In genomic region chr3:27898178-27898577, GRCm38 (mm10) we compare ENCODE assay signal across 22 mouse cellular contexts. TPM values are rescaled to one million over a fixed set of nuclear protein-coding genes. Genes with fewer than 3 reads are reported as not detected.
DNase-seq lines count a peak whose midpoint lies in the region; ATAC-seq and TF ChIP-seq lines count a peak whose summit lies in the region.
"Had no signal": no experiment of that assay in that cellular context is flagged by ENCODE, and none has a peak within 500 bp of the region (broad histone marks: within the 10 kb centered on the region; RNA-seq: fewer than 3 reads in every experiment).

No protein-coding gene starts in this region.

- H3K4me3 ChIP-seq in heart, embryonic 14.5 days (ENCODE audit: control insufficient read depth in 1 of 2, insufficient read depth in 1 of 2, low read depth in 1 of 2, low read length in 2 of 2) = no peak overlapping the region
- no peak overlapping the region for H3K4me3 ChIP-seq in liver, embryonic 14.5 days (ENCODE audit: insufficient read depth in 1 of 2, low read depth in 2 of 2, low read length in 2 of 2)
- H3K4me3 ChIP-seq in stomach, embryonic 16.5 days (replicated peaks; ENCODE audit: low read length) = no peak overlapping the region
- H3K4me3 ChIP-seq: forebrain, embryonic 13.5 days; limb, embryonic 13.5 days; megakaryocyte, embryonic 14.5 days; neural tube, embryonic 12.5 days had no signal

- TF ChIP-seq CTCF in liver, embryonic 14.5 days (IDR thresholded peaks at IDR 0.05; ENCODE audit: low read depth) = no peak

- H3K27me3 ChIP-seq in heart, embryonic 14.5 days (ENCODE audit: control insufficient read depth, insufficient read depth, low read length) = no peaks in the 10 kb centered on the region
- H3K27me3 ChIP-seq in liver, embryonic 14.5 days (ENCODE audit: control insufficient read depth, insufficient read depth, low read length) = no peaks in the 10 kb centered on the region
- no peaks in the 10 kb centered on the region for H3K27me3 ChIP-seq in stomach, embryonic 16.5 days (ENCODE audit: control insufficient read depth, insufficient read depth, low read length)
- H3K27me3 ChIP-seq: forebrain, embryonic 13.5 days; limb, embryonic 13.5 days; neural tube, embryonic 12.5 days had no signal

- 50% methylated on average over 10 of the region's 10 CpGs for WGBS in heart, embryonic 14.5 days
- WGBS in liver, embryonic 14.5 days (ENCODE audit: insufficient replicate concordance) = 18% methylated on average over 10 of the region's 10 CpGs
- 67% methylated on average over 10 of the region's 10 CpGs for WGBS in stomach, embryonic 16.5 days

- H3K4me2 ChIP-seq in heart, embryonic 14.5 days (ENCODE audit: low read length) = no peak overlapping the region
- H3K4me2 ChIP-seq in liver, embryonic 14.5 days (ENCODE audit: low read depth) = no peak overlapping the region
- H3K4me2 ChIP-seq in stomach, embryonic 16.5 days (ENCODE audit: low read depth, low read length) = no peak overlapping the region
- H3K4me2 ChIP-seq: forebrain, embryonic 13.5 days; limb, embryonic 13.5 days; neural tube, embryonic 12.5 days had no signal

- no peak for DNase-seq in heart, postnatal 36 days
- peak; percentile 68 for DNase-seq in ovary, adult 18-20 months (ENCODE audit: low spot score)
- no peak for DNase-seq in ovary, postnatal 14 days (ENCODE audit: low spot score)
- no peak for DNase-seq in liver, embryonic 14.5 days (ENCODE audit: low read depth in 3 of 3, low spot score in 3 of 3)
- DNase-seq in frontal cortex, postnatal 25 days (ENCODE audit: low spot score in 2 of 2) = no peak
- no peak for DNase-seq in Muller cell, postnatal 12 days (ENCODE audit: inconsistent ontology term)
- DNase-seq: cerebellum, adult 9-11 months; kidney, adult 18-20 months; kidney, postnatal 25 days; right cerebral cortex, postnatal 4 days; thymus, adult 18-20 months had no signal

- H3K9ac ChIP-seq in heart, embryonic 14.5 days (ENCODE audit: low read length) = no peak overlapping the region
- H3K9ac ChIP-seq in liver, embryonic 14.5 days (replicated peaks) = no peak overlapping the region
- H3K9ac ChIP-seq in stomach, embryonic 16.5 days (ENCODE audit: low read length) = no peak overlapping the region
- H3K9ac ChIP-seq: forebrain, embryonic 13.5 days; limb, embryonic 13.5 days; neural tube, embryonic 12.5 days had no signal

- no peak for ATAC-seq in heart, embryonic 14.5 days (ENCODE audit: insufficient number of reproducible peaks, insufficient read depth, low FRiP score, low read depth)
- ATAC-seq in liver, embryonic 14.5 days (ENCODE audit: insufficient read depth) = no peak
- ATAC-seq in stomach, embryonic 16.5 days (ENCODE audit: insufficient read depth, low FRiP score) = no peak
- ATAC-seq: CD4-positive, CD25-positive, alpha-beta regulatory T cell, adult 4 months; forebrain, embryonic 13.5 days; hindbrain, embryonic 16.5 days had no signal

- TF ChIP-seq EP300 in liver, embryonic 14.5 days (IDR thresholded peaks at IDR 0.05; ENCODE audit: low read depth) = 0 out of 2 replicates have a peak, but pooled peaks have one; percentile 21

- 0 out of 2 replicates have a peak, but pooled peaks cover 2% of the 10 kb centered on the region for H3K9me3 ChIP-seq in heart, embryonic 14.5 days (ENCODE audit: control insufficient read depth, low read length)
- H3K9me3 ChIP-seq in liver, embryonic 14.5 days (ENCODE audit: control insufficient read depth, low read length) = no peaks in the 10 kb centered on the region
- no peaks in the 10 kb centered on the region for H3K9me3 ChIP-seq in stomach, embryonic 16.5 days (replicated peaks; ENCODE audit: control insufficient read depth, low read length)
- H3K9me3 ChIP-seq: forebrain, embryonic 13.5 days; G1E; neural tube, embryonic 12.5 days had no signal

- intact Hi-C loops in heart, postnatal 36 days (cut with DNase I) = no loop called here

- no peaks in the 10 kb centered on the region for H3K36me3 ChIP-seq in heart, embryonic 14.5 days (ENCODE audit: control insufficient read depth, insufficient read depth, low read length)
- H3K36me3 ChIP-seq in liver, embryonic 14.5 days (replicated peaks; ENCODE audit: control insufficient read depth, insufficient read depth, low read depth) = no peaks in the 10 kb centered on the region
- H3K36me3 ChIP-seq in stomach, embryonic 16.5 days (ENCODE audit: control insufficient read depth, insufficient read depth, low read length) = no peaks in the 10 kb centered on the region
- H3K36me3 ChIP-seq: G1E; limb, embryonic 13.5 days; neural tube, embryonic 12.5 days had no signal

- peaks cover 11 to 17% of the 10 kb centered on the region in 2 experiments; a peak in 3 of 4 replicates for H3K4me1 ChIP-seq in heart, embryonic 14.5 days (ENCODE audit: control insufficient read depth in 2 of 2, insufficient read depth in 2 of 2, low read length in 2 of 2)
- peaks cover 3 to 19% of the 10 kb centered on the region in 2 experiments; a peak in 3 of 4 replicates for H3K4me1 ChIP-seq in liver, embryonic 14.5 days (replicated peaks; ENCODE audit: control insufficient read depth in 2 of 2, insufficient read depth in 2 of 2, low read length in 1 of 2)
- peaks cover 15% of the 10 kb centered on the region for H3K4me1 ChIP-seq in stomach, embryonic 16.5 days (ENCODE audit: control insufficient read depth, insufficient read depth, low read length)
- H3K4me1 ChIP-seq: forebrain, embryonic 13.5 days; neural tube, embryonic 12.5 days had no signal

- H3K27ac ChIP-seq in heart, embryonic 14.5 days (replicated peaks in 1 of 2; ENCODE audit: control insufficient read depth in 1 of 2, insufficient read depth in 1 of 2, low read depth in 2 of 2, low read length in 2 of 2) = peak overlapping the region; percentile 35 to 64; a peak in 1 of 4 replicates
- H3K27ac ChIP-seq in liver, embryonic 14.5 days = no peak overlapping the region
- peak overlapping the region; percentile 75; the same call in 1 of the 2 replicates for H3K27ac ChIP-seq in stomach, embryonic 16.5 days (ENCODE audit: low read length)
- H3K27ac ChIP-seq: forebrain, embryonic 13.5 days; limb, embryonic 13.5 days; neural tube, embryonic 12.5 days had no signal

RNA-seq across cellular contexts. Expression of gene Tmem212, which starts 2.0 kb away (rescaled TPM):
- not detected in 2 replicates for polyA plus RNA-seq in heart, embryonic 14.5 days (2014; fragmentation: Nextera tagmentation; extraction: Ambion mirVana)
- total RNA-seq in heart, postnatal 36 days (2021) = not detected
- polyA plus RNA-seq in liver, embryonic 14.5 days (2012; rRNA removed) = not detected in 2 replicates
- not detected in 2 replicates for polyA plus RNA-seq in liver, embryonic 14.5 days (2014; fragmentation: Nextera tagmentation; extraction: Ambion mirVana)
- polyA plus RNA-seq in stomach, embryonic 16.5 days (2015; fragmentation: Nextera tagmentation; extraction: Ambion mirVana) = not detected in 2 replicates
- total RNA-seq: G1E; gastrocnemius, postnatal 4 days had no signal
- polyA plus RNA-seq: CD4-positive, CD25-positive, alpha-beta regulatory T cell, adult 4 months; forebrain, embryonic 13.5 days; G1E; limb, embryonic 13.5 days; neural tube, embryonic 12.5 days; urinary bladder, adult 2 months had no signal

RNA-seq across cellular contexts. Expression of gene Pld1, which starts 40.3 kb away (rescaled TPM):
- polyA plus RNA-seq in heart, embryonic 14.5 days (2014; fragmentation: Nextera tagmentation; extraction: Ambion mirVana) = 8.9 and 9.0 TPM in 2 replicates
- 10 to 100 TPM; 12.1 to 16.4 TPM for total RNA-seq in heart, postnatal 36 days (2021)
- polyA plus RNA-seq in liver, embryonic 14.5 days (2012; rRNA removed) = 1.3 and 2.9 TPM in 2 replicates
- 3.2 and 4.4 TPM in 2 replicates for polyA plus RNA-seq in liver, embryonic 14.5 days (2014; fragmentation: Nextera tagmentation; extraction: Ambion mirVana)
- 11.4 TPM in 2 replicates for polyA plus RNA-seq in stomach, embryonic 16.5 days (2015; fragmentation: Nextera tagmentation; extraction: Ambion mirVana)
- polyA plus RNA-seq: G1E had no signal
